Mouse (Mus musculus) Patski (cell line): ENCODE measurements around the gene Rnf113a2. TPM values are rescaled to one million over a fixed set of nuclear protein-coding genes. Genes with fewer than 3 reads are reported as not detected.

ENCODE experiments used
- ATAC-seq: fragments of 100-300 bp; one replicate; pipeline ENCODE4 v1.8.0; 2021
- CTCF ChIA-PET: fragments of 350-600 bp; sonication (Branson Sonifier 250); formaldehyde crosslinking; loops from one replicate; lab custom pipeline; 2022; ENCODE audit warnings: inconsistent platforms; lab: Charles Lee
- POLR2A ChIA-PET: fragments of 350-600 bp; sonication (Branson Sonifier 250); formaldehyde crosslinking; loops from one replicate; lab custom pipeline; 2022; ENCODE audit warnings: antibody characterized with exemption, inconsistent platforms; lab: Charles Lee
- DNase-seq: peaks from one replicate; pipeline ENCODE4 v3.0.0-alpha.2; 2011; ENCODE audit warnings: low read depth, low spot score
- H3K27me3 ChIP-seq: fragments of 371-371 bp; one replicate; pipeline ENCODE4 v1.5.1; 2021
- CTCF ChIP-seq: fragments of 100-300 bp; IDR thresholded peaks from one replicate; pipeline ENCODE4 v1.5.1; 2021
- in situ Hi-C: fragments of 300-500 bp; cut with MboI; formaldehyde crosslinking; loops from 3 replicates; pipeline ENCODE4 v1.11.1; 2018; ENCODE audit warnings: low pct_unique_long_range_greater_than_20kb, mixed read lengths
- polyA plus RNA-seq: library from polyadenylated mRNA; unstranded; gene quantifications from one replicate; pipeline ENCODE4 v1.2.3, GENCODE M21; 2021

Rnf113a2 gene
- polyA plus RNA-seq, 1 experiment from 2014 or later = 18.1 TPM

- ATAC-seq = peak; percentile 49
- POLR2A ChIA-PET = no interaction called here
Observed at GRCm38 (mm10) chr12:84407874-84408818, 8.8 kb upstream of the Rnf113a2 start.

GRCm38 (mm10) chr12:84408819-84409507 lies 8.0 kb upstream of the Rnf113a2 start, which contains the start of the genes Entpd5 and Bbof1:
Gene Entpd5 (minus strand): TSS chr12:84409029.
Gene Bbof1 (plus strand): TSS chr12:84409071.
- in situ Hi-C loops = loop anchor here (5.0 kb wide), 1 partner anchor 47 kb away; the partner anchor contains the start of genes Coq6 and Fam161b
- no peaks in the 10 kb centered on the region for H3K27me3 ChIP-seq
- ChIA-PET POLR2A (no interaction called here), CTCF (interaction anchor here (1.0 kb wide), 1 partner anchor 40 kb away, joined by 3 read pairs; no protein-coding TSS in a partner anchor)
- TF ChIP-seq CTCF = no peak
- ATAC-seq = peak; percentile 78
- DNase-seq = no peak

More at GRCm38 (mm10) chr12:84407874-84408818, 8.8 kb upstream of the Rnf113a2 start:
- no peak for DNase-seq
- CTCF ChIA-PET = no interaction called here
- H3K27me3 ChIP-seq = no peaks in the 10 kb centered on the region
- in situ Hi-C loops = loop anchor here (5.0 kb wide), 1 partner anchor 46 kb away; the partner anchor contains the start of genes Coq6 and Fam161b
- TF ChIP-seq CTCF = no peak

- DNase-seq (no peak), ATAC-seq (no peak)
- POLR2A ChIA-PET = interaction anchor here (0.8 kb wide), 1 partner anchor 30 kb away, joined by 3 read pairs; no protein-coding TSS in a partner anchor
- CTCF ChIA-PET = interaction anchor here (1.4 kb wide), 1 partner anchor 19 kb away, joined by 4 read pairs; no protein-coding TSS in a partner anchor
- in situ Hi-C loops = no loop called here
- H3K27me3 ChIP-seq = no peaks in the 10 kb centered on the region
- TF ChIP-seq CTCF = no peak
Observed at GRCm38 (mm10) chr12:84417605-84417922, 568 bp downstream of the Rnf113a2 start.

GRCm38 (mm10) chr12:84423990-84424389 lies 7.0 kb downstream of the Rnf113a2 start:
- in situ Hi-C loops = no loop called here
- H3K27me3 ChIP-seq = no peaks in the 10 kb centered on the region
- ChIA-PET POLR2A (no interaction called here), CTCF (no interaction called here)
- TF ChIP-seq CTCF = no peak
- DNase-seq (no peak), ATAC-seq (no peak)

GRCm38 (mm10) chr12:84429825-84430224 lies 12.8 kb downstream of the Rnf113a2 start:
- DNase-seq (no peak), ATAC-seq (no peak)
- no peaks in the 10 kb centered on the region for H3K27me3 ChIP-seq
- in situ Hi-C loops = no loop called here
- ChIA-PET CTCF (interaction anchor here (1.0 to 1.2 kb wide), 2 partner anchors 13 to 18 kb away, joined by 3 read pairs; no protein-coding TSS in a partner anchor), POLR2A (no interaction called here)
- no peak for TF ChIP-seq CTCF

GRCm38 (mm10) chr12:84438697-84439096 lies 21.7 kb downstream of the Rnf113a2 start:
- no peak for TF ChIP-seq CTCF
- in situ Hi-C loops = no loop called here
- CTCF ChIA-PET = no interaction called here
- ATAC-seq (no peak), DNase-seq (no peak)
- POLR2A ChIA-PET = no interaction called here
- no peaks in the 10 kb centered on the region for H3K27me3 ChIP-seq

GRCm38 (mm10) chr12:84442526-84442925 lies 25.5 kb downstream of the Rnf113a2 start:
- no peak for TF ChIP-seq CTCF
- ChIA-PET POLR2A (interaction anchor here (0.5 kb wide), 1 partner anchor 98 kb away, joined by 3 read pairs; no protein-coding TSS in a partner anchor), CTCF (interaction anchor here (1.0 kb wide), 1 partner anchor 12 kb away, joined by 3 read pairs; no protein-coding TSS in a partner anchor)
- in situ Hi-C loops = no loop called here
- no peak for DNase-seq
- no peaks in the 10 kb centered on the region for H3K27me3 ChIP-seq
- ATAC-seq = no peak

- in situ Hi-C loops = no loop called here
- DNase-seq = no peak
Observed at GRCm38 (mm10) chr12:84447386-84447785, 30.4 kb downstream of the Rnf113a2 start.

GRCm38 (mm10) chr12:84448181-84448580 lies 31.2 kb downstream of the Rnf113a2 start:
- no peak for TF ChIP-seq CTCF
- no peak for DNase-seq

More at GRCm38 (mm10) chr12:84447386-84447785, 30.4 kb downstream of the Rnf113a2 start:
- CTCF ChIA-PET = interaction anchor here (1.0 kb wide), 1 partner anchor 17 kb away, joined by 3 read pairs; no protein-coding TSS in a partner anchor
- ATAC-seq = no peak
- POLR2A ChIA-PET = interaction anchor here (0.8 kb wide), 1 partner anchor 30 kb away, joined by 3 read pairs; no protein-coding TSS in a partner anchor
- TF ChIP-seq CTCF = no peak
- no peaks in the 10 kb centered on the region for H3K27me3 ChIP-seq

GRCm38 (mm10) chr12:84449887-84450286 lies 32.9 kb downstream of the Rnf113a2 start:
- in situ Hi-C loops = loop anchor here (5.0 kb wide), 1 partner anchor 103 kb away; no protein-coding TSS in a partner anchor
- no peak for ATAC-seq
- TF ChIP-seq CTCF = no peak
- ChIA-PET POLR2A (no interaction called here), CTCF (no interaction called here)
- no peaks in the 10 kb centered on the region for H3K27me3 ChIP-seq
- DNase-seq = no peak

More at GRCm38 (mm10) chr12:84448181-84448580, 31.2 kb downstream of the Rnf113a2 start:
- CTCF ChIA-PET = interaction anchor here (1.0 kb wide), 1 partner anchor 18 kb away, joined by 3 read pairs; no protein-coding TSS in a partner anchor
- in situ Hi-C loops = no loop called here
- POLR2A ChIA-PET = interaction anchor here (0.8 kb wide), 1 partner anchor 31 kb away, joined by 3 read pairs; no protein-coding TSS in a partner anchor
- ATAC-seq = no peak
- H3K27me3 ChIP-seq = no peaks in the 10 kb centered on the region
